Mouse (Mus musculus) liver, embryonic 11.5 days (tissue): ENCODE measurements around the gene Slit3. TPM values are rescaled to one million over a fixed set of nuclear protein-coding genes. Genes with fewer than 3 reads are reported as not detected.

Experiments
- ATAC-seq: fragments of 200-750 bp; cut with Nextera tagmentation; replicated peaks from 2 replicates; pipeline ENCODE4 v1.8.0; 2017; ENCODE audit warnings: moderate number of reproducible peaks, mild to moderate bottlenecking, moderate TSS enrichment, moderate library complexity; ENCODE audit not compliant: low FRiP score
- DNase-seq: peaks from one replicate; pipeline ENCODE4 v3.0.0-alpha.2; 2017; ENCODE audit warnings: low spot score
- H3K27ac ChIP-seq: fragments of 300-500 bp; sonication (generic); 2 replicates; pipeline ENCODE4 v1.5.1; 2014; ENCODE audit warnings: mild to moderate bottlenecking, low read depth, low read length, control low read depth
- H3K27me3 ChIP-seq: fragments of 300-500 bp; sonication (generic); replicated peaks from 2 replicates; pipeline ENCODE4 v1.6.1; 2014; ENCODE audit warnings: low read length, mixed read lengths; ENCODE audit not compliant: control insufficient read depth, insufficient read depth
- H3K36me3 ChIP-seq: fragments of 300-500 bp; sonication (generic); 2 replicates; pipeline ENCODE4 v1.6.1; 2014; ENCODE audit warnings: mild to moderate bottlenecking, low read length, moderate library complexity, mixed read lengths; ENCODE audit not compliant: control insufficient read depth, insufficient read depth
- H3K4me1 ChIP-seq: fragments of 300-500 bp; sonication (generic); replicated peaks from 2 replicates; pipeline ENCODE4 v1.6.1; 2014; ENCODE audit warnings: low read length, mixed read lengths; ENCODE audit not compliant: control insufficient read depth, insufficient read depth
- H3K4me2 ChIP-seq: fragments of 300-500 bp; sonication (generic); 2 replicates; pipeline ENCODE4 v1.6.1; 2014; ENCODE audit warnings: mild to moderate bottlenecking, control low read depth, moderate library complexity
- H3K4me3 ChIP-seq: fragments of 300-500 bp; sonication (generic); 2 replicates; pipeline ENCODE4 v1.5.1; 2014; ENCODE audit warnings: low read depth, low read length, control low read depth
- H3K9ac ChIP-seq: fragments of 300-500 bp; sonication (generic); 2 replicates; pipeline ENCODE4 v1.6.1; 2014; ENCODE audit warnings: low read depth, low read length, control low read depth
- H3K9me3 ChIP-seq: fragments of 300-500 bp; sonication (generic); 2 replicates; pipeline ENCODE4 v1.6.1; 2016; ENCODE audit warnings: low read length, inconsistent platforms, mixed read lengths; ENCODE audit not compliant: control insufficient read depth
- WGBS: fragments of 180-500 bp; shearing (Covaris S2); extraction: QIAGEN DNeasy Blood & Tissue Kit; methylation state at CpG from one replicate; pipeline ENCODE4 v1.1.7; 2014; 5-methylcytosine and 5-hydroxymethylcytosine counted together
- polyA plus RNA-seq: library from polyadenylated mRNA; unstranded; fragments of >200 nt; fragmentation: Nextera tagmentation; extraction: Ambion mirVana; gene quantifications from 2 replicates; pipeline ENCODE4 v1.2.1, GENCODE M21; 2014

Slit3 gene
- polyA plus RNA-seq, 1 experiment from 2014 or later: 6.8 TPM

- Histone ChIP-seq H3K4me2 (no peak overlapping the region), H3K9ac (no peak overlapping the region), H3K27ac (no peak overlapping the region), H3K4me3 (no peak overlapping the region), H3K4me1 (no peaks in the 10 kb centered on the region), H3K36me3 (no peaks in the 10 kb centered on the region), H3K9me3 (no peaks in the 10 kb centered on the region), H3K27me3 (no peaks in the 10 kb centered on the region)
- no peak for DNase-seq
- WGBS: 83% methylated on average over 7 of the region's 7 CpGs
- no peak for ATAC-seq
These were observed 576.5 kb downstream of the Slit3 start for GRCm38 (mm10) chr11:35697476-35697875.

DNA sequence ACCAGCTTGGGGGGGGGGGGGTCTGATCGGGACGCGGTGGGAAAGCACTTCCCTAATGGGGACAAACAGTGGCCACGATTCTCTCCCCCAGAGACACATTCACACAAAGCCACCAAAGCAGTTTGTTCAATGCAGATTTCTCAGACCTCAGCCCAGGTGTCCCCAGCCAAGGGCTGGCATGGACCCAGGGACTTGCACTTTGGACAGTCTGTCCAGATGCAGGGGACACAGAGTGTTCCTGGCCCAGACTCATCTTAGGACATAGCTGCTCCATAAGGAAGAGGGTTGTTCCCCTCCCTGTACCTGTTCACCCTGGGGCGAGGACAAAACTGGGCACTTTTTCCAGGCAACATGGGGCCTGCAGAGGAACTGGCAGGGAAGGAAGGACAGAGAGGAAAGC, 577.9 kb downstream of the Slit3 start:
- DNase-seq (no peak), ATAC-seq (no peak)
- Histone ChIP-seq H3K9ac (no peak overlapping the region), H3K27me3 (no peaks in the 10 kb centered on the region), H3K36me3 (peaks cover 5% of the 10 kb centered on the region; the same call in 1 of the 2 replicates), H3K4me1 (no peaks in the 10 kb centered on the region), H3K4me3 (no peak overlapping the region), H3K27ac (no peak overlapping the region), H3K4me2 (no peak overlapping the region), H3K9me3 (peaks cover 3% of the 10 kb centered on the region)
- WGBS: 87% methylated on average over 5 of the region's 5 CpGs

DNA sequence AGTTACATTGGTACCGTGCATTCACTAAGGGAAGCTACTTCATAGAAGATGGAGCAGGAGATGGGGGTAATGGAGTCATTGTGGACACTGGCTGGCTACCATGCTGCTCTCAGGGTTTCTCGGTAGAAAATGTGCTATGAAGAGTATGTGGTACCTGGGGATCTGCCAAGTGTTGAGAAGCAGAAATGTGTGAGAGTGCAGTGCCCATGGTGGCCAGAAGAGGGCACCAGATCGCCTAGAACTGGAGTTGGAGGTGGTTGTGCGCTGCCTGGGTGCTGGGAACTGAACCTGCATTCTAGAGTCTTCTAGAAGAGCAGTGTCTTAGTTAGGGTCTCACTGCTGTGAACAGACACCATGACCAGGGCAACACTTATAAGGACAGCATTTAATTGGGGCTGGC, 582.4 kb downstream of the Slit3 start:
- no peak overlapping the region for H3K27ac ChIP-seq
- peaks cover 3% of the 10 kb centered on the region for H3K9me3 ChIP-seq
- H3K4me1 ChIP-seq: no peaks in the 10 kb centered on the region
- no peak overlapping the region for H3K4me3 ChIP-seq
- ATAC-seq: no peak
- no peak for DNase-seq
- WGBS: 68% methylated on average over 4 of the region's 4 CpGs
- H3K36me3 ChIP-seq: peaks cover 7% of the 10 kb centered on the region; the same call in 1 of the 2 replicates
- no peak overlapping the region for H3K4me2 ChIP-seq
- H3K27me3 ChIP-seq: no peaks in the 10 kb centered on the region
- H3K9ac ChIP-seq: no peak overlapping the region

- Histone ChIP-seq H3K27ac (no peak overlapping the region), H3K4me2 (no peak overlapping the region), H3K27me3 (no peaks in the 10 kb centered on the region), H3K36me3 (peaks cover 7% of the 10 kb centered on the region; the same call in 1 of the 2 replicates), H3K9me3 (peaks cover 3% of the 10 kb centered on the region), H3K4me3 (no peak overlapping the region), H3K4me1 (no peaks in the 10 kb centered on the region), H3K9ac (no peak overlapping the region)
- 91% methylated on average over 13 of the region's 13 CpGs for WGBS
- ATAC-seq (no peak), DNase-seq (no peak)
These were observed 583.4 kb downstream of the Slit3 start for GRCm38 (mm10) chr11:35704381-35704780.

- H3K4me3 ChIP-seq: no peak overlapping the region
- no peaks in the 10 kb centered on the region for H3K27me3 ChIP-seq
- no peak overlapping the region for H3K9ac ChIP-seq
- 84% methylated on average over 5 of the region's 5 CpGs for WGBS
- no peaks in the 10 kb centered on the region for H3K4me1 ChIP-seq
- H3K27ac ChIP-seq: no peak overlapping the region
- ATAC-seq (no peak), DNase-seq (no peak)
- H3K4me2 ChIP-seq: no peak overlapping the region
- H3K36me3 ChIP-seq: peaks cover 7% of the 10 kb centered on the region; the same call in 1 of the 2 replicates
- H3K9me3 ChIP-seq: peaks cover 3% of the 10 kb centered on the region
These were observed 583.9 kb downstream of the Slit3 start for GRCm38 (mm10) chr11:35704927-35705326.

DNA sequence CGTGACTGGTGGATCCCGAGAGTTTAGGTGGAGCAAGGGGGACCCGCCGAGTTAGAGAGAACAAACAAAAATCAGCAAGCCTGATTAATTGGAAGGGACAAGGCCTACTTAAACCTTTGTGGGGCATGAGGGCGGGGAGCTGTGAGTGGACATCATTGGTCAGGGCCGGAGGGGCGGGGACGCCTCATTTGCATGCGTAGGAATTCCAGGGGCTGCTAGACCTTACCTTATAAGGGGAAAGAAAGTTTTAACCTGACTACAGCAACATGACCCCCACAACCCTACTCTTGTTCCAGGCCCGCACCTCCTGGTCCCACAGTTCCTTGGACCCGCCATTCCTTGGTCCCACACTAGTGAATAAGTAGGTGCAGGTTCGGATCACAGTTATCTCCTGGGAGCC, 586.4 kb downstream of the Slit3 start:
- Histone ChIP-seq H3K36me3 (peaks cover 7% of the 10 kb centered on the region; the same call in 1 of the 2 replicates), H3K27ac (no peak overlapping the region), H3K9me3 (peaks cover 3% of the 10 kb centered on the region), H3K4me2 (no peak overlapping the region), H3K27me3 (no peaks in the 10 kb centered on the region), H3K9ac (no peak overlapping the region), H3K4me1 (no peaks in the 10 kb centered on the region), H3K4me3 (no peak overlapping the region)
- DNase-seq: no peak
- 91% methylated on average over 12 of the region's 12 CpGs for WGBS
- no peak for ATAC-seq

DNA sequence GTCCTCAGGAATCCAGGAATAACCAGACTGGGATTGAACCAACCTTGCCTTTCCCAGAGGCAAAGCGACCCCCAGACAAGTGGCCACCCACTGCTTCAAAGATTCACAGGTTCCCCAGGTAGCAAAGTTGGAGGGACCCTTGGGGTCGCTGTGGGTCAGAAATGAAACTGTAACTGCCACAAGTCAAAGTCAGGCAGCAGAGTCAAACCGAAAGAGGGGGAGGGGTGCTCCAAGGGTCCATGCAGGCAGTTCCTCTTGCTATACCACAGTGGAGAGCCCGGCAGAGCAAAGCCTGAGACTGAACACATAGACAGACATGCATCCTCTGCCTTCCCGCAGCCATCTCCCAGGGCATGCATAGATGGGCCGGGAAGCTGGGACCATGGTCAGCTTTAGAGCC, 590.3 kb downstream of the Slit3 start:
- no peak overlapping the region for H3K9ac ChIP-seq
- 68% methylated on average over 6 of the region's 6 CpGs for WGBS
- H3K4me3 ChIP-seq: no peak overlapping the region
- DNase-seq: no peak
- H3K27ac ChIP-seq: no peak overlapping the region
- H3K4me1 ChIP-seq: no peaks in the 10 kb centered on the region
- H3K27me3 ChIP-seq: no peaks in the 10 kb centered on the region
- H3K4me2 ChIP-seq: no peak overlapping the region
- no peak for ATAC-seq
- no peaks in the 10 kb centered on the region for H3K36me3 ChIP-seq
- H3K9me3 ChIP-seq: no peaks in the 10 kb centered on the region

DNA sequence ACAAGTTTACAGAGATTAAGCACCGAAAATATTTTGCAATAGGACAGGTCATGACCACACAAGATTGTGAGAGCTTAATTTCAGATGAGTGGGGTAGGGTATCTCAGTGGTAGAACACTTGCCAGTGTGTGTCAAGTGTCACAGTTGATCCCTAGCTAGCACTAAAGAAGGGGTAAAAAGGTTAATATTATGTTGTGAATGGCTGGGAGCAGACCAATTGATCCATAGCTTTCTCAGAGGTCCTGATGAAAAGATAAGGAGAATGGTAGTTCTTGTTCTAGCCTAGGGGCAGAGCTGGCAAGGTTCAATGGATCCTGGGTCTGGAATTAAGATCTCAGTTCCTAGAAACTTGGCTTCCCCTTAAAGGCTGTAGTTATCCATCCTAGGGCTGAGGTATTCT, 597.9 kb downstream of the Slit3 start:
- H3K27ac ChIP-seq: no peak overlapping the region
- no peaks in the 10 kb centered on the region for H3K4me1 ChIP-seq
- H3K4me3 ChIP-seq: no peak overlapping the region
- WGBS: 58% methylated on average over 1 of the region's 1 CpGs
- H3K4me2 ChIP-seq: no peak overlapping the region
- ATAC-seq (no peak), DNase-seq (no peak)
- H3K9ac ChIP-seq: no peak overlapping the region
- H3K36me3 ChIP-seq: no peaks in the 10 kb centered on the region
- H3K9me3 ChIP-seq: no peaks in the 10 kb centered on the region
- no peaks in the 10 kb centered on the region for H3K27me3 ChIP-seq

DNA sequence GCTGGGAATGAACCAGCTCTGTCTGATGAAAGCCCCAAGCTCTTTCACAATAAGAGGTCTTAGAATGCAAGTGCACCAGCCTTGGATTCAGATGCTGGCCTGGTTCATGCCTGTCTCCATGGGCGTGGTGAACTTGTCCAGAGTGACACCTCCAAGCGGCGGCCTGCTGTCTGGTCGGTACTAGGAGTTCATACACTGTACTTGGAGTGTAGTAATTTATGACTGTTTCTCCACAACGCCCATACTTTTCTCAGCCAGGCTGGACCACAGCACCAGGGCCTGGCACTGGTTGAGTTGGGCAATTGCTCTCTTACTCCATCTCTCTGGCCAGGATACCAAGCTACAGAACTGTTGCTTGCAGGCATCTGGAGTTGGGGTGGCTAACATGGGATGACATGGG, 602.9 kb downstream of the Slit3 start:
- Histone ChIP-seq H3K27ac (no peak overlapping the region), H3K9ac (no peak overlapping the region), H3K4me2 (no peak overlapping the region), H3K4me3 (no peak overlapping the region), H3K9me3 (no peaks in the 10 kb centered on the region), H3K36me3 (no peaks in the 10 kb centered on the region), H3K27me3 (no peaks in the 10 kb centered on the region), H3K4me1 (no peaks in the 10 kb centered on the region)
- no peak for ATAC-seq
- WGBS: 80% methylated on average over 5 of the region's 5 CpGs
- DNase-seq: no peak
